10 mouse cellular contexts compared by ENCODE assay signal in genomic region chr15:100022923-100023322, GRCm38 (mm10). TPM values are rescaled to one million over a fixed set of nuclear protein-coding genes. Genes with fewer than 3 reads are reported as not detected.
DNase-seq lines count a peak whose midpoint lies in the region; ATAC-seq and TF ChIP-seq lines count a peak whose summit lies in the region.
"Had no signal": no experiment of that assay in that cellular context is flagged by ENCODE, and none has a peak within 500 bp of the region (broad histone marks: within the 10 kb centered on the region; RNA-seq: fewer than 3 reads in every experiment).

No protein-coding gene starts in this region.

- no peak overlapping the region for H3K9ac ChIP-seq in kidney, embryonic 15.5 days
- H3K9ac ChIP-seq in embryonic facial prominence, embryonic 11.5 days (replicated peaks; ENCODE audit: low read length) = no peak overlapping the region
- H3K9ac ChIP-seq: liver, embryonic 15.5 days had no signal

- WGBS in kidney, embryonic 15.5 days = 22% methylated on average over 5 of the region's 5 CpGs
- 21% methylated on average over 5 of the region's 5 CpGs for WGBS in embryonic facial prominence, embryonic 11.5 days

- peak; percentile 59 for TF ChIP-seq CTCF in E14TG2a.4 (conservative IDR thresholded peaks at IDR 0.05; ENCODE audit: low read length)

- no peak overlapping the region for H3K4me2 ChIP-seq in kidney, embryonic 15.5 days
- H3K4me2 ChIP-seq in embryonic facial prominence, embryonic 11.5 days (ENCODE audit: low read depth, low read length) = no peak overlapping the region
- H3K4me2 ChIP-seq: liver, embryonic 15.5 days had no signal

- no peak overlapping the region for H3K27ac ChIP-seq in kidney, embryonic 15.5 days
- no peak overlapping the region for H3K27ac ChIP-seq in embryonic facial prominence, embryonic 11.5 days (replicated peaks; ENCODE audit: low read depth, low read length)
- H3K27ac ChIP-seq: liver, embryonic 15.5 days had no signal

- peaks cover 3% of the 10 kb centered on the region; the same call in 1 of the 2 replicates for H3K4me1 ChIP-seq in kidney, embryonic 15.5 days
- peaks cover 35% of the 10 kb centered on the region for H3K4me1 ChIP-seq in E14TG2a.4 (replicated peaks; ENCODE audit: low read depth, low read length)
- no peaks in the 10 kb centered on the region for H3K4me1 ChIP-seq in embryonic facial prominence, embryonic 11.5 days (ENCODE audit: control insufficient read depth, insufficient read depth, low read length)

- no peaks in the 10 kb centered on the region for H3K27me3 ChIP-seq in kidney, embryonic 15.5 days
- H3K27me3 ChIP-seq in E14TG2a.4 (ENCODE audit: insufficient read depth, low read length) = peaks cover 3% of the 10 kb centered on the region; the same call in 1 of the 2 replicates
- no peaks in the 10 kb centered on the region for H3K27me3 ChIP-seq in embryonic facial prominence, embryonic 11.5 days (ENCODE audit: control insufficient read depth, insufficient read depth, low read length)
- H3K27me3 ChIP-seq: liver, embryonic 15.5 days had no signal

- no peak overlapping the region for H3K4me3 ChIP-seq in kidney, embryonic 15.5 days (replicated peaks)
- no peak overlapping the region for H3K4me3 ChIP-seq in E14TG2a.4 (replicated peaks; ENCODE audit: low read length)
- H3K4me3 ChIP-seq in embryonic facial prominence, embryonic 11.5 days (ENCODE audit: low read depth, low read length) = no peak overlapping the region
- H3K4me3 ChIP-seq: erythroblast, embryonic 14.5 days; liver, embryonic 15.5 days had no signal

- no peak for ATAC-seq in kidney, embryonic 15.5 days (replicated peaks; ENCODE audit: low FRiP score)
- ATAC-seq in embryonic facial prominence, embryonic 11.5 days (replicated peaks; ENCODE audit: insufficient number of reproducible peaks, low FRiP score, low TSS enrichment, low read depth) = no peak
- no peak for ATAC-seq in monocyte, adult 5-6 weeks (replicated peaks; ENCODE audit: insufficient number of reproducible peaks, low FRiP score, low TSS enrichment, poor library complexity, severe bottlenecking)

- no peaks in the 10 kb centered on the region for H3K9me3 ChIP-seq in kidney, embryonic 15.5 days (replicated peaks)
- no peaks in the 10 kb centered on the region for H3K9me3 ChIP-seq in E14TG2a.4 (ENCODE audit: low read length)
- no peaks in the 10 kb centered on the region for H3K9me3 ChIP-seq in embryonic facial prominence, embryonic 11.5 days (replicated peaks; ENCODE audit: control insufficient read depth, low read length)
- H3K9me3 ChIP-seq: liver, embryonic 15.5 days had no signal

- intact Hi-C loops in left cerebral cortex, postnatal 25 days (cut with DNase I) = loop anchor here (5.0 kb wide), 1 partner anchor 349 kb away; no protein-coding TSS in a partner anchor

- DNase-seq in kidney, adult 8-10 months = peak; percentile 23 to 47
- DNase-seq in ZHBTc4 (ENCODE audit: low read depth, low spot score) = peak; percentile 71
- peak; percentile 65 for DNase-seq in embryonic facial prominence, embryonic 11.5 days (ENCODE audit: low spot score)
- DNase-seq in left cerebral cortex, postnatal 25 days (ENCODE audit: low spot score in 2 of 2) = peak; percentile 38 to 63
- peak; percentile 62 to 65 for DNase-seq in right cerebral cortex, postnatal 10 days (ENCODE audit: low spot score in 2 of 2)

- no peaks in the 10 kb centered on the region for H3K36me3 ChIP-seq in kidney, embryonic 15.5 days
- H3K36me3 ChIP-seq in E14TG2a.4 (ENCODE audit: insufficient read depth, low read length) = peaks cover 4% of the 10 kb centered on the region; the same call in 1 of the 2 replicates
- no peaks in the 10 kb centered on the region for H3K36me3 ChIP-seq in embryonic facial prominence, embryonic 11.5 days (replicated peaks; ENCODE audit: control insufficient read depth, insufficient read depth, low read depth, low read length)
- H3K36me3 ChIP-seq: liver, embryonic 15.5 days had no signal

RNA-seq across cellular contexts. Expression of gene Dip2b, which starts 15.5 kb away (rescaled TPM):
- 10.4 and 11.6 TPM in 2 replicates for polyA plus RNA-seq in kidney, embryonic 15.5 days (2015; fragmentation: Nextera tagmentation; extraction: Ambion mirVana)
- polyA plus RNA-seq in embryonic facial prominence, embryonic 11.5 days (2014; fragmentation: Nextera tagmentation; extraction: Ambion mirVana) = 15.4 and 16.5 TPM in 2 replicates
- 10 to 100 TPM; 64.0 to 67.9 TPM for total RNA-seq in left cerebral cortex, postnatal 25 days (2021)
- 11.9 to 22.4 TPM (median 12.8 TPM) in 3 replicates for total RNA-seq in monocyte, adult 5-6 weeks (2017)

RNA-seq across cellular contexts. Expression of gene Larp4, which starts 53.1 kb away (rescaled TPM):
- polyA plus RNA-seq in kidney, embryonic 15.5 days (2015; fragmentation: Nextera tagmentation; extraction: Ambion mirVana) = 38.6 and 39.4 TPM in 2 replicates
- polyA plus RNA-seq in embryonic facial prominence, embryonic 11.5 days (2014; fragmentation: Nextera tagmentation; extraction: Ambion mirVana) = 36.4 and 37.0 TPM in 2 replicates
- 10 to 100 TPM; 47.0 to 47.3 TPM for total RNA-seq in left cerebral cortex, postnatal 25 days (2021)
- 49.3 to 57.6 TPM (median 49.7 TPM) in 3 replicates for total RNA-seq in monocyte, adult 5-6 weeks (2017)

RNA-seq across cellular contexts. Expression of gene Fam186a, which starts 56.1 kb away (rescaled TPM):
- not detected in 2 replicates for polyA plus RNA-seq in kidney, embryonic 15.5 days (2015; fragmentation: Nextera tagmentation; extraction: Ambion mirVana)
- polyA plus RNA-seq in embryonic facial prominence, embryonic 11.5 days (2014; fragmentation: Nextera tagmentation; extraction: Ambion mirVana) = not detected in 2 replicates
- under 1 TPM in 1 of 2 experiments, not detected in 1; 0.05 TPM for total RNA-seq in left cerebral cortex, postnatal 25 days (2021)
- not detected in 3 replicates for total RNA-seq in monocyte, adult 5-6 weeks (2017)
- polyA plus RNA-seq: erythroblast, embryonic 14.5 days; liver, embryonic 15.5 days had no signal
